Mouse (Mus musculus) E14TG2a.4 (cell line): ENCODE measurements at regions not wholly inside any gene's neighbourhood (a gene's known extent, or its start where the extent isn't known, plus 50 kb on each side); places are given as distances from the start of the nearest gene placed in this dataset.

Source experiments
- CTCF ChIP-seq: conservative IDR thresholded peaks from 2 replicates; pipeline ENCODE4 v1.5.1; 2014; ENCODE audit warnings: low read length
- NANOG ChIP-seq: IDR thresholded peaks from 2 replicates; pipeline ENCODE4 v1.6.1; 2014; ENCODE audit warnings: borderline replicate concordance, low read length, mixed read lengths
- POU5F1 ChIP-seq: IDR thresholded peaks from 2 replicates; pipeline ENCODE4 v1.6.1; 2014; ENCODE audit warnings: low read length, borderline replicate concordance

GRCm38 (mm10) chr8:30570547-30570946, 2858.0 kb upstream of the 5930422O12Rik start:
- no peak for TF ChIP-seq CTCF
- TF ChIP-seq NANOG = no peak
- no peak for TF ChIP-seq POU5F1
